Mouse (Mus musculus) hindbrain, embryonic 12.5 days (tissue): Measurements from ENCODE around the gene Smarce1. TPM values are rescaled to one million over a fixed set of nuclear protein-coding genes. Genes with fewer than 3 reads are reported as not detected.

ENCODE experiments used
- ATAC-seq: fragments of 200-750 bp; cut with Nextera tagmentation; 2 replicates; pipeline ENCODE4 v1.8.0; 2017; ENCODE audit warnings: moderate TSS enrichment; ENCODE audit not compliant: low FRiP score
- H3K27ac ChIP-seq: fragments of 300-500 bp; sonication (generic); 2 replicates; pipeline ENCODE4 v1.5.1; 2016; ENCODE audit warnings: mild to moderate bottlenecking
- H3K27me3 ChIP-seq: fragments of 300-500 bp; sonication (generic); 2 replicates; pipeline ENCODE4 v1.6.1; 2016; ENCODE audit warnings: mild to moderate bottlenecking
- H3K36me3 ChIP-seq: fragments of 300-500 bp; sonication (generic); 2 replicates; pipeline ENCODE4 v1.6.1; 2016; ENCODE audit warnings: mild to moderate bottlenecking
- H3K4me1 ChIP-seq: fragments of 300-500 bp; sonication (generic); 2 replicates; pipeline ENCODE4 v1.6.1; 2016
- H3K4me2 ChIP-seq: fragments of 300-500 bp; sonication (generic); replicated peaks from 2 replicates; pipeline ENCODE4 v1.6.1; 2016; ENCODE audit warnings: mild to moderate bottlenecking
- H3K4me3 ChIP-seq: fragments of 300-500 bp; sonication (generic); 2 replicates; pipeline ENCODE4 v1.5.1; 2016; ENCODE audit warnings: mild to moderate bottlenecking
- H3K9ac ChIP-seq: fragments of 300-500 bp; sonication (generic); 2 replicates; pipeline ENCODE4 v1.6.1; 2016; ENCODE audit warnings: mild to moderate bottlenecking, moderate library complexity
- H3K9me3 ChIP-seq: fragments of 300-500 bp; sonication (generic); replicated peaks from 2 replicates; pipeline ENCODE4 v1.6.1; 2016; ENCODE audit warnings: mild to moderate bottlenecking
- WGBS: fragments of 180-500 bp; shearing (Covaris S2); methylation state at CpG from one replicate; pipeline ENCODE4 v1.1.7; 2016; 5-methylcytosine and 5-hydroxymethylcytosine counted together
- polyA plus RNA-seq: library from polyadenylated mRNA; unstranded; fragments of >200 nt; fragmentation: Nextera tagmentation; extraction: Ambion mirVana; gene quantifications from 2 replicates; pipeline ENCODE4 v1.2.1, GENCODE M21; 2016

The Smarce1 gene
- polyA plus RNA-seq, 1 experiment from 2014 or later = 366 TPM

DNA sequence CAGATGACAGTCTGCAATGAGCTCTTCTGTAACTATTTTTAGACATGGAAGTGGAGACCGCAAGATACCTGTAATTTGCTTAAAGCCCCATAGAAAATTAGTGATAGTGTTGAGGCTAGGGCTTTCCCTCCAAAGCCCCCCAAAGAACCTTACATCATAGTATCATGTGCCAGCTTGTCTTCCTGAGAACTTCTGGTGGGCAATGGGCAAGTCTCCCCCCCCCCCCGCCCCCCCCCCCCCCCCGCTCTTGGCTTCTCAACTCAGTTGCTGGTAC, 53.0 kb downstream of the Smarce1 start:
- Histone ChIP-seq H3K27ac (no peak overlapping the region), H3K4me2 (no peak overlapping the region), H3K27me3 (no peaks in the 10 kb centered on the region), H3K4me3 (no peak overlapping the region), H3K4me1 (no peaks in the 10 kb centered on the region), H3K9me3 (no peaks in the 10 kb centered on the region), H3K36me3 (no peaks in the 10 kb centered on the region), H3K9ac (no peak overlapping the region)
- 100% methylated on average over 1 of the region's 3 CpGs for WGBS
- ATAC-seq = no peak

DNA sequence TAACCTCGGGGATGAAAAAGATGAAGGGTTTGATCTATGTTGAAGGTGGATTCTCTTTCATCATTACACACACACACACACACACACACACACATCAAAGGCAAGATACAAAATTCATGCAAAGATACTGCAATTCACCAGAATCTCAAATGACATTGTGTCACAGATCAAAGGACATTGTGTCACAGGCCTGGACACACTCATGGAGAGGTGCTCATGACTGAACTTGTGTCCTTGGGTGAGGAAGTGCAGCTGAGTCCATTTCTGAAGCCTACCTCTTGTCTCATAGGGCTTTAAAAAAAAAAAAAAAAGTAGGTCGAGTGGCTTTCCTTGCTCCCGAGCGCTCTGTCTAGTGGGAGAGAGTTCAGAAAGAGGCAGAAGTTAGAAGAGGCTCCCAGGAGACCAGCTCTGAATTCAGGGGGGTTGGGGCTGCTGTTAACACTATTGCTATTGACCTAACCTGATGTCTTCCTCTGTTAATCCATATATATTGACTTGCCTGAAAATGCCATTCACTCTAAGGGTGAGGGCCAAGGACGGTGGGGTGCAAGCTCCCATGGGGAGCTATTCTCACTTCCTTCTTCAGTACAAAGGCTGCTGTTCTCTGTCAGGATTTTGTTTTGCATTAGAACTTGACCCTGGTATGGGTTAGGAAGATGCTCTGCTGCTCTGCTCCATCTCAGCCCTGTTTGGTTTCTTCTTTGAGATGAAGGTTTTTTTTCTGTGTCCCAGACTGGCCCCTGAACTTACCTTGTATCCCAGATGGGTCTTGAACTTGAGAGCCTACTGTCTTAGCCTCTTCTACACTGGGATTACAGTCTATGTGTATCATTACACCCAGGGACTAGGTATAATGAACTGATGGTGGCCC, 53.5 kb downstream of the Smarce1 start:
- H3K9me3 ChIP-seq = no peaks in the 10 kb centered on the region
- no peak overlapping the region for H3K9ac ChIP-seq
- 63% methylated on average over 5 of the region's 5 CpGs for WGBS
- H3K27me3 ChIP-seq = no peaks in the 10 kb centered on the region
- no peak overlapping the region for H3K4me3 ChIP-seq
- no peaks in the 10 kb centered on the region for H3K4me1 ChIP-seq
- H3K27ac ChIP-seq = no peak overlapping the region
- no peak for ATAC-seq
- H3K36me3 ChIP-seq = no peaks in the 10 kb centered on the region
- no peak overlapping the region for H3K4me2 ChIP-seq

DNA sequence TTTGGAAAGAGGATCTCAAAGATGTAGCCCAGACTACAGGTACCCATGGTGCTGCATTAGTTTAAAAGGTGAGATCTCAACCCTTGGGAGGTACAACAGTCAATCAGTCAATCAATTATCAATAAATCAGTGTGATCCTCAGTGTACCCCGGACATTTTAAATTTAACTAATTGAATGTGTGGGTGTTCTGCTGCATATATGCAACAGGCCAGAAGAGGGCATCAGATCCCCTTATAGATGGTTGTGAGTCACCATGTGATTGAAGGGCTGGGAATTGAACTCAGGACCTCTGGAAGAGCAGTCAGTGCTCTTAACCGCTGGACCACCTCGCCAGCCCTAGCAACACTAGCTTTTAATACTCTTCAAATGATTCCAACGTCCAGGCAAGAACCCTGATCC, 58.8 kb downstream of the Smarce1 start:
- Histone ChIP-seq H3K36me3 (no peaks in the 10 kb centered on the region), H3K4me1 (no peaks in the 10 kb centered on the region), H3K27me3 (no peaks in the 10 kb centered on the region), H3K4me3 (no peak overlapping the region), H3K27ac (no peak overlapping the region), H3K4me2 (no peak overlapping the region), H3K9me3 (no peaks in the 10 kb centered on the region), H3K9ac (no peak overlapping the region)
- no peak for ATAC-seq
- WGBS = 75% methylated on average over 4 of the region's 4 CpGs

DNA sequence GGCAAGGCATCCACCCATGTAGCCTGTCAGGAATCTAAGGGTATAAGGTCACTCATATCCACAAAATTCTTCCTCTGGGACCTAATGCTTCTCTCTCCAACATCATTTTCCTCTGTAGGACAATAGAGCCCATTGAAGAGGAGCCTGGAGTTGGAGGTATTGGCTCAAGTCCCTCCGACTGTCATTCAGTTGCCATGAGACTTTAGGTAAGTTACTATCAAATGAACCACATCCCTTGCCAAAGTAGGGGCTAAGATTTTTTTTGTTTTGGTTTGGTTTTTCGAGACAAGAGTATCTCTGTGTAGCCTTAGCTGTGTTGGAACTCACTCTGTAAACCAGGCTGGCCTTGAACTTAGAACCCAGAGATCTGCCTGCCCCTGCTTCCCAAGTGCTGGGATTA, 59.4 kb downstream of the Smarce1 start:
- ATAC-seq = no peak
- Histone ChIP-seq H3K36me3 (no peaks in the 10 kb centered on the region), H3K27me3 (no peaks in the 10 kb centered on the region), H3K9me3 (no peaks in the 10 kb centered on the region), H3K4me2 (no peak overlapping the region), H3K9ac (no peak overlapping the region), H3K27ac (no peak overlapping the region), H3K4me1 (no peaks in the 10 kb centered on the region), H3K4me3 (no peak overlapping the region)
- WGBS = 83% methylated on average over 2 of the region's 2 CpGs

DNA sequence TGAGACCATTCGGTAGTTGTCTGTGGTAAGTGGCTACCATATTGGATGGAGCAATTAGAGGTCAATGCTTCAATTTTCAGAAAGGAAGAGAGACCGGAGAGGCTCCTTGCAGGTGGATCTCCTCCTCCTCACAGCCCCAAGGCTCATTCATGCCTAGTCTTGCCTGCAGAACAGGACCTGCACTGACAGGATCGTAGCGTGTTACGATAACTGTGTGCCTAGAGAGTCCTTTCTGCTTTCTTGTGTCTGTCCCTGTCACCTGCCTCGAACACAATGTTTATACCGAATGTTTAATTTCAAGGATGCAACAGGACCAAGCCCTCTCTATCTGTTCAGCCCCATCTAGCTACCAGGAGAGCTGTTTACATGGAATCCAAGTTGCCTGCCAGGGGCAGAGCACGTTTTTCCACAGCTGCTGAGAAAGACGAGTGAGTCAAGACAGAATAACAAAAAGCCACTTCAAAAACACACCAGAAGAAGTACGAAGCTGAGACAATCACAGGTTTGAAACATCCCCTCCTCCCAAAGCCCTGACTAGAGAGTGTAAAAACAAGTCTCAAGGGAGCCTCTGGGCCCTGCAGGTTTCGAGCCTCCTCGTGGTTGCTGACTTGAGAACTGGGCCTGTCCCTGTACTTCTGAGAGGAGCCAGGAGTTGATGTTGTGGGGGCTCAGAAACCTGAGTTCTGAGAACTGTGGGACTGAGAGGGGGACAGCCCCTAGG, 60.1 kb downstream of the Smarce1 start:
- WGBS = 77% methylated on average over 12 of the region's 12 CpGs
- ATAC-seq = no peak
- Histone ChIP-seq H3K4me1 (no peaks in the 10 kb centered on the region), H3K27me3 (no peaks in the 10 kb centered on the region), H3K9ac (no peak overlapping the region), H3K4me3 (no peak overlapping the region), H3K36me3 (no peaks in the 10 kb centered on the region), H3K4me2 (no peak overlapping the region), H3K27ac (no peak overlapping the region), H3K9me3 (no peaks in the 10 kb centered on the region)

DNA sequence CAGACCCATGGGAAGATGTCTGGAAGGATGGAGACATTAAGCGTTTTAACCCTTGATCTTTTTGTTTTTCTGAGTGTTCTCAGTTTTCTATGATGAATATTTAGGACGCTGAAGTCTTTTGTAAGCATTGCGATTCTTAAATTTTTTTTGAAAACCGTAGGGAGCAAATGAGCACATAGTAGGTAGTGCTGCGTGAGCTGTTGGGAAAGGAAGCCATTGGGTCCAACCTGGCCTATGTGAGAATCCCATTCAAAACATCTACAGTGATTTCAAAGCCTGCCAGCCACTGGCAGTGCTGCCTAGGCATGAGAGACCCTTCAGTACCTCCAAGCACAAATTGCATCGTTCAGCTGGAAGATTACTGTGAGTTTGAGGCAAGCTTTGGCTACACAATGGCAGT, 60.8 kb downstream of the Smarce1 start:
- H3K4me3 ChIP-seq = no peak overlapping the region
- WGBS = 94% methylated on average over 6 of the region's 6 CpGs
- H3K9me3 ChIP-seq = no peaks in the 10 kb centered on the region
- H3K27me3 ChIP-seq = no peaks in the 10 kb centered on the region
- no peaks in the 10 kb centered on the region for H3K36me3 ChIP-seq
- no peak overlapping the region for H3K4me2 ChIP-seq
- H3K4me1 ChIP-seq = no peaks in the 10 kb centered on the region
- no peak overlapping the region for H3K9ac ChIP-seq
- no peak for ATAC-seq
- H3K27ac ChIP-seq = no peak overlapping the region

DNA sequence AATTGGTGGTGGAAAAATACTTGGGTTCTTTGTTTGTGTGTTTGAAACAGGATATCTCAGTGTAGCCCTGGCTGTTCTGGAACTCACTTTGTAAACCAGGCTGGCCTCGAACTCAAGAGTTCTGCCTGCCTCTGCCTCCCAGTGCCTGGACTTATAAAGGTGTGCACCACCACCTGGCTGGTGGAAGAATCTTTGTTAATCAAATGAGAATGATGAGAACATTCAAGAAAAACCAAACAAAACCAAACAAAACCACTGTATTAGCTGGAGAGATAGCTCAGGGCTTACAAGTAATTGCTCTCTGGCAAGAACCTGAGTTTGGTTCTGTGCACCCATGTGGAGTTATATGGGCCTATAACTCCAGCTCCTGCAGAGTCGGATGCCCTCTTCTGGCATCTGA, 61.4 kb downstream of the Smarce1 start:
- Histone ChIP-seq H3K4me2 (no peak overlapping the region), H3K4me1 (no peaks in the 10 kb centered on the region), H3K27me3 (no peaks in the 10 kb centered on the region), H3K4me3 (no peak overlapping the region), H3K36me3 (no peaks in the 10 kb centered on the region), H3K9ac (no peak overlapping the region), H3K9me3 (no peaks in the 10 kb centered on the region), H3K27ac (no peak overlapping the region)
- 92% methylated on average over 2 of the region's 2 CpGs for WGBS
- no peak for ATAC-seq

DNA sequence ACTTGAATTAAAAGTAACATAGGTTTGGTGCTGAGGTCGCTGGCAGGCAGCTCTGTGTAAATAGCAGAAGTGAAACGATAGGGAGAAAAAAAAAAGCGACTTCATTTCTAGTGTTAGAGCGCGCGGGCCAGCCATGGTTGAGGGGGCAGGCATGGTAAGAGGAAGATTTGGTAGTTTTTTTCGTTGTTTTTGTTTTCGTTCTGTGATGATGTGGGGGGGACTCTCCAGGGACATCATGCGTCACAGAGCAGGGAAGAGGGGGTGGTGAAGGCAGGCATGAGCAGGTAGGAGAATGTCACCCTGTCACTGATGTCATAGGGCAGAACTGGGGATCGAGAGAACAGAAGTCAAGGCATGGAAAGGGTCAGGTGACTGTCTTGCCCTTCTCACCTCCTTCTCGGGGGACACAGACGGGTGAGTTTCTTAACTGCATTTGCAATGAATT, 62.8 kb downstream of the Smarce1 start:
- Histone ChIP-seq H3K9me3 (no peaks in the 10 kb centered on the region), H3K27me3 (no peaks in the 10 kb centered on the region), H3K27ac (no peak overlapping the region), H3K36me3 (no peaks in the 10 kb centered on the region), H3K9ac (no peak overlapping the region), H3K4me3 (no peak overlapping the region), H3K4me1 (no peaks in the 10 kb centered on the region), H3K4me2 (no peak overlapping the region)
- WGBS = 56% methylated on average over 12 of the region's 12 CpGs
- no peak for ATAC-seq

DNA sequence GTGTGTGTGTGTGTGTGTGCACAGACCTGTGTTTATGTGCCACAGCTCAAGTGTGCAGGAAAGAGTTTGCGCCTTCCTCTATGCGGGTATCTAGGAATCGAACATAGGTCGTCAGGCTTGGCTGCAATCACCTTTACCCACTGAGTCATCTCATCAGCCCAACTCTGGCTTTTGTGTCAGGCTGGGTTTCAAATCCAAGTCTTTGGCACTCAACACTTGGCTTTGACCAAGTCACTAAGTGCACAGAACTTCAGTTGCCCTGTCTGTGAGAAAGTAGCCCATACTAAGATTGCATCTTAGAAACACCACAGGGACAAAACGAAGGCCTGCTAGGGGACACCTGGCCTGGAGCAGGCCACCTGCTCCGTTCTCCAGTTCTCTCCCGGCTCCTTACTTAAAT, 63.2 kb downstream of the Smarce1 start:
- WGBS = 87% methylated on average over 7 of the region's 7 CpGs
- no peak for ATAC-seq
- no peak overlapping the region for H3K4me2 ChIP-seq

DNA sequence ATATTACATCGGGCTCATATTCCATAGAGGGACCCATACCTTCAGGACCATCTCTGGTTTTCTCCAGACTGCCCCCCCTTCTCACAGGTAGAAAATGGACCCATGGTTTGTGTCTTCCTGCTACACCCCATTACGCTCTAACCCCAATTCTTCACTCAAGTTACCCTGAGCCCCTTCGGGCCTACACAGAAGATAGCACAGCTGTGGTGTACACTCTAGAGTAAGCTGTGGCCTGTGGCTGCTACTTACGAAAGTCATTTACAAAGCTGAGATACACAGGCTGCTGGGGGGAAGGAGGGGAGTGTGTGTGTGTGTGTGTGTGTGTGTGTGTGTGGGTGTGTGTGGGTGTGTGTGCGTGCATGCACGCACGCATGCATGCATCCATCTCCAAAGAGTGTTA, 64.6 kb downstream of the Smarce1 start:
- Histone ChIP-seq H3K9ac (no peak overlapping the region), H3K27ac (no peak overlapping the region), H3K4me3 (no peak overlapping the region), H3K4me1 (no peaks in the 10 kb centered on the region), H3K4me2 (no peak overlapping the region), H3K36me3 (no peaks in the 10 kb centered on the region), H3K27me3 (no peaks in the 10 kb centered on the region), H3K9me3 (no peaks in the 10 kb centered on the region)
- ATAC-seq = no peak
- 98% methylated on average over 7 of the region's 7 CpGs for WGBS

More for the DNA sequence above, 63.2 kb downstream of the Smarce1 start:
- H3K9me3 ChIP-seq = no peaks in the 10 kb centered on the region
- H3K36me3 ChIP-seq = no peaks in the 10 kb centered on the region
- no peaks in the 10 kb centered on the region for H3K27me3 ChIP-seq
- no peak overlapping the region for H3K27ac ChIP-seq
- H3K4me1 ChIP-seq = no peaks in the 10 kb centered on the region
- no peak overlapping the region for H3K9ac ChIP-seq
- H3K4me3 ChIP-seq = no peak overlapping the region

DNA sequence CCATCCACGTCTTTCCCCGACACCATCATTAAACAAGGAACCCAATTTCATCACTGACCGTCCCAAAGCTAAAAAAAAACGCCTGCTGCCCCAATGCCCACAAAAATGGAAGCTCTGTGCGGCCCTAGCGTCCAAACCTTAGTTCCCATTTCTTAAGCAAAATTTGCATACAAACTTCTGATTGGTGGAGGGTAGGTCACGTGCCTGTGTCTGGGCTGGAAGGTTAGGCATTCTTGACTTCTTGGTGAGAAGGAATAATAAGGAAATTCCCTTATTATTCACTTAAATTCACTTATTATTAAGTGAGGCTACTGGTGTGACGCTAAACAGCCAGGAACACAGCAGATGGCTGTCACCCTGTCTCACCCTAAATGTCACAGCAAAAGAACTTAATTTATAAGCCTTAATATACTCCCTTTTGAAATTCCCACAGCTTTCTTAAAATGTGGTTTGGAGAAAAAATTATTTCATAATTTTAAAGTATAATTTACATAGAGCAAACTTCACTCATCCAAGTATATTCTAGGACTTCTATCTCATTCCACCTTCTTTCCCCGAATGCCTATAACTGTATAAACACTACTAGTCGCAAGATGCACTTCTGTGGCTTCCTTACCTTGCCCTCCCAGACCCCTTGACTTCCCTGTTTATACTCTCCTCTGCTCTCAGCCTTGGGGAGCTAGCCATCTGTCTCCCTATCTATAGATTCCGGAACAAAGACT, 65.6 kb downstream of the Smarce1 start:
- ATAC-seq = no peak
- Histone ChIP-seq H3K4me3 (no peak overlapping the region), H3K4me2 (no peak overlapping the region), H3K27ac (no peak overlapping the region), H3K4me1 (no peaks in the 10 kb centered on the region), H3K27me3 (no peaks in the 10 kb centered on the region), H3K9me3 (no peaks in the 10 kb centered on the region), H3K36me3 (no peaks in the 10 kb centered on the region), H3K9ac (no peak overlapping the region)
- WGBS = 71% methylated on average over 11 of the region's 11 CpGs

DNA sequence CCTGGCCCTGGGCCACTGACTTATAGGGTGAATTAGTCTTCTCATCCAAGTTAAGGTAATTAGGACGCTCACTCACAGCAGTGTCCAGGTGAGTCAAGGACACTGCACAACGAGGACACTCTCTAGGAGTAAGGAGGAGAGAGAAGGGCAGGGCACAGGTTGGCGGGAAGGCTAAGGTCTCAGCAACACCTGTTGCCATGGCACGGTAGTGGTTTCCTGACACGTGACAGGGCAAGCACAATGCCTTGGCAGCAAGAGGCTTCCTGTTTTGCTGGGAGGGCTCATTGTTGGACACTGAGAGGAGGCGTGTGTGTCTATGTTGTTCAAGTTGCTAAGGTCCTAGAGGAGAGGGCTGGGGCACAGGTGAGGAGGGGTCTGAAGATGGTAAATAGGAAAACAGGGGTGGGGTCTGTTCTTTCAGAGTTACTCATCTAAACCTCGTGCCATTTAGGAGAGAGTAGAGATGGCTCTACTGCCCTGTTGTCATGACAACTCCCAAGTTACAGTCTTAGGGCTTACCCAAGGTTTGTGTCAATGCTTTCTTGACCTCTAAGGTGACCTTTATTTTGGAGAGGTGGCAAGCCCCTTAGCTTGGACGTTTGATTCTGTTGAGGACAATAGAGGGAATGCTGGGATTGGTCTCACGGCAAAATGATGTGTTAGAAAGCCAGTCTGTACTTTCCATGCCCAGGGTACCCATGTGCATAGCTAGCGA, 67.7 kb downstream of the Smarce1 start:
- WGBS = 81% methylated on average over 10 of the region's 10 CpGs
- ATAC-seq = no peak

More for the DNA sequence above, 67.7 kb downstream of the Smarce1 start:
- Histone ChIP-seq H3K4me2 (no peak overlapping the region), H3K9ac (no peak overlapping the region), H3K36me3 (no peaks in the 10 kb centered on the region), H3K4me1 (no peaks in the 10 kb centered on the region), H3K4me3 (no peak overlapping the region), H3K27me3 (no peaks in the 10 kb centered on the region), H3K27ac (no peak overlapping the region), H3K9me3 (no peaks in the 10 kb centered on the region)
